Mouse (Mus musculus) ES-E14 (cell line): ENCODE data around the gene Ston2.

Experiments
- HCFC1 ChIP-seq: IDR thresholded peaks from 2 replicates; pipeline ENCODE4 v1.6.1; 2012; ENCODE audit warnings: low read length, inconsistent platforms, borderline replicate concordance; ENCODE audit not compliant: insufficient read depth
- MAFK ChIP-seq: IDR thresholded peaks from 2 replicates; pipeline ENCODE4 v1.6.1; 2014; ENCODE audit warnings: mild to moderate bottlenecking, low read depth, low read length, inconsistent platforms; ENCODE audit not compliant: insufficient read depth
- ZNF384 ChIP-seq: IDR thresholded peaks from 2 replicates; pipeline ENCODE4 v1.6.1; 2012; ENCODE audit warnings: low read depth, low read length, inconsistent platforms

DNA sequence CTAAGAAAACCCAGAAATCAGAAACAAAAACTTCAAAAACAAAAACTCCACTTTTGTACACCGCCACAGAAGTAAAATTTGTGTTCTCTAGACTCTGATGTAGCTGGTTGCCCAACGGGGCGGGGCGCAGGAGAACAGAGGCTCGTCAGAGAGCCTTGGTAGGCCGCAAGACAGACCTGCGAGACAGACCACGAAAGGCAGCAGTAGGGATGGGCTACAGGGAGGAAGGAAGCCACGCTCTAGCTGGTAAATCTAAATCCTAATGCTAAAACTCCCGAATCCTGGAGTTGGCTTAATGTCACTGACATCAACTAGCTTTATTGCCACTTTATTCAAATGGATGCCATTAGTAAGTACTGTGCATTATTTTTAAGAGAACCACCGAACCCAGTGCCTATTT, 18.9 kb upstream of the Ston2 start:
- TF ChIP-seq MAFK (no peak), HCFC1 (no peak), ZNF384 (no peak)
